In the genomic region with DNA sequence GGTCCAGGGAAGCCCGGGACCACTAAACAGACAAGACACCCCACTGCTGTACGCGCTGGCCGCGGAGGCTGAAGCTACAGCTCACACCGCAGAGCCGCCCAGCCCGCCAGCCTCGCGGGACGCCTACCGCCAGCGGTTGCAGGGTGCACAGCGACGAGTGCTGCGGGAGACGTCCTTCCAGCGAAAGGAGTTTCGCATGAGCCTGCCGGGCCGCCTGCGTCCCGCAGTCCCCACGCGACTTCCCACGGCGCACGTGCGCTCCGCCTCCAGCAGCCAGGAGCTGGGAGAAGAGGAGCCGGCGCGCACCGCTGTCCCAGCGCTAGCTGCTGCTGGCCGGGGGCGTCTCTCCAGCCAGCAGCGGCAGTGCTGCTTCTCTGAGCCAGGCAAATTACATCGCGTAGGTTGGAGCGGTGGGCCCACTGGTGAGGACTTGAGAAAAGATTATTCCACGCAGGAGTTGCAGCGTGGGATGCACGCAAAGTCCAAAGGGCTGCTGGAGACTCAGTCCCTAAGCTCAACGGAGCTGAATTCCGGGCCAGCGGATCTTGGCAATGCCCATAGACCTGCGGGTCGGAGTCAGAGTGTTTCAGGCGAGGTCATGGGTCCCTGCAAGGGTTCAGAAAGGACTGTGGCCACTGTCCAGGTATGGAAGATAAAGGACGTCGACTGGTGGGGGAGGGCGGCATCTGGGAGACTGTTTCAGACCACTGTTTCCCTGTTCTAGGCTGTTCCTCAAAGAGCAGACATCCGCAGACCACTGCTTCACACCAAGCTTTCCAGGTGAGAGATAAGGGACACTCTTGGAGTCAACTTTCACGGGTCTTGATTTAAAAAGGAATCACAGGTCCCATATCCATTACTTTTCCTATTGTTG, we compare ENCODE assay signal across 7 mouse cellular contexts. TPM values are rescaled to one million over a fixed set of nuclear protein-coding genes. Genes with fewer than 3 reads are reported as not detected.
DNase-seq lines count a peak whose midpoint lies in the region; ATAC-seq and TF ChIP-seq lines count a peak whose summit lies in the region.

No protein-coding gene starts in this region.

- H3K4me1 ChIP-seq in lung, embryonic 14.5 days (ENCODE audit: insufficient read depth): peaks cover 4% of the 10 kb centered on the region; the same call in 1 of the 2 replicates
- H3K4me1 ChIP-seq in embryonic facial prominence, embryonic 11.5 days (ENCODE audit: control insufficient read depth, insufficient read depth, low read length): peaks cover 7% of the 10 kb centered on the region; the same call in 1 of the 2 replicates
- peaks cover 20% of the 10 kb centered on the region for H3K4me1 ChIP-seq in hindbrain, embryonic 15.5 days (replicated peaks)
- peaks cover 29% of the 10 kb centered on the region for H3K4me1 ChIP-seq in liver, embryonic 15.5 days (replicated peaks)
- peaks cover 14% of the 10 kb centered on the region for H3K4me1 ChIP-seq in stomach, embryonic 15.5 days

- WGBS in lung, embryonic 14.5 days: 5% methylated on average over 55 of the region's 55 CpGs
- WGBS in embryonic facial prominence, embryonic 11.5 days: 6% methylated on average over 55 of the region's 55 CpGs
- WGBS in hindbrain, embryonic 15.5 days: 7% methylated on average over 55 of the region's 55 CpGs
- WGBS in liver, embryonic 15.5 days (ENCODE audit: insufficient replicate concordance): 7% methylated on average over 55 of the region's 55 CpGs
- 6% methylated on average over 55 of the region's 55 CpGs for WGBS in stomach, embryonic 15.5 days

- peaks cover 62% of the 10 kb centered on the region for H3K27me3 ChIP-seq in lung, embryonic 14.5 days (ENCODE audit: insufficient read depth, low read length)
- H3K27me3 ChIP-seq in embryonic facial prominence, embryonic 11.5 days (ENCODE audit: control insufficient read depth, insufficient read depth, low read length): peaks cover 52% of the 10 kb centered on the region
- H3K27me3 ChIP-seq in hindbrain, embryonic 15.5 days: peaks cover 68% of the 10 kb centered on the region
- peaks cover 80% of the 10 kb centered on the region for H3K27me3 ChIP-seq in liver, embryonic 15.5 days
- peaks cover 56% of the 10 kb centered on the region for H3K27me3 ChIP-seq in stomach, embryonic 15.5 days (replicated peaks)

- H3K9me3 ChIP-seq in lung, embryonic 14.5 days (ENCODE audit: low read depth, low read length): no peaks in the 10 kb centered on the region
- no peaks in the 10 kb centered on the region for H3K9me3 ChIP-seq in embryonic facial prominence, embryonic 11.5 days (replicated peaks; ENCODE audit: control insufficient read depth, low read length)
- no peaks in the 10 kb centered on the region for H3K9me3 ChIP-seq in hindbrain, embryonic 15.5 days
- H3K9me3 ChIP-seq in liver, embryonic 15.5 days (replicated peaks): no peaks in the 10 kb centered on the region
- no peaks in the 10 kb centered on the region for H3K9me3 ChIP-seq in stomach, embryonic 15.5 days

- H3K4me3 ChIP-seq in lung, embryonic 14.5 days (ENCODE audit: low read depth, low read length): peak overlapping the region; percentile 44
- peak overlapping the region; percentile 39 for H3K4me3 ChIP-seq in embryonic facial prominence, embryonic 11.5 days (ENCODE audit: low read depth, low read length)
- H3K4me3 ChIP-seq in hindbrain, embryonic 15.5 days: peak overlapping the region; percentile 42
- peak overlapping the region; percentile 26; the same call in 1 of the 2 replicates for H3K4me3 ChIP-seq in liver, embryonic 15.5 days (replicated peaks)
- H3K4me3 ChIP-seq in stomach, embryonic 15.5 days (replicated peaks): peak overlapping the region; percentile 45

- no peak for TF ChIP-seq CTCF in lung, embryonic 14.5 days (IDR thresholded peaks at IDR 0.05; ENCODE audit: low read depth)

- 0 out of 2 replicates have a peak, but pooled peaks have one; percentile 14 for ATAC-seq in lung, embryonic 14.5 days (ENCODE audit: insufficient read depth)
- no peak for ATAC-seq in embryonic facial prominence, embryonic 11.5 days (replicated peaks; ENCODE audit: insufficient number of reproducible peaks, low FRiP score, low TSS enrichment, low read depth)
- ATAC-seq in hindbrain, embryonic 15.5 days (ENCODE audit: low FRiP score, low read depth): no peak
- no peak for ATAC-seq in liver, embryonic 15.5 days (ENCODE audit: insufficient read depth)
- no peak for ATAC-seq in stomach, embryonic 15.5 days (ENCODE audit: insufficient read depth, low FRiP score, low read depth)

- H3K4me2 ChIP-seq in lung, embryonic 14.5 days: peak overlapping the region; percentile 82
- H3K4me2 ChIP-seq in embryonic facial prominence, embryonic 11.5 days (ENCODE audit: low read depth, low read length): peak overlapping the region; percentile 94
- H3K4me2 ChIP-seq in hindbrain, embryonic 15.5 days: peak overlapping the region; percentile 84
- peak overlapping the region; percentile 57 for H3K4me2 ChIP-seq in liver, embryonic 15.5 days
- H3K4me2 ChIP-seq in stomach, embryonic 15.5 days: peak overlapping the region; percentile 93

- H3K36me3 ChIP-seq in lung, embryonic 14.5 days (ENCODE audit: insufficient read depth): no peaks in the 10 kb centered on the region
- no peaks in the 10 kb centered on the region for H3K36me3 ChIP-seq in embryonic facial prominence, embryonic 11.5 days (replicated peaks; ENCODE audit: control insufficient read depth, insufficient read depth, low read depth, low read length)
- no peaks in the 10 kb centered on the region for H3K36me3 ChIP-seq in hindbrain, embryonic 15.5 days
- no peaks in the 10 kb centered on the region for H3K36me3 ChIP-seq in liver, embryonic 15.5 days (replicated peaks)
- no peaks in the 10 kb centered on the region for H3K36me3 ChIP-seq in stomach, embryonic 15.5 days

- no peak overlapping the region for H3K27ac ChIP-seq in lung, embryonic 14.5 days (ENCODE audit: low read depth)
- H3K27ac ChIP-seq in embryonic facial prominence, embryonic 11.5 days (replicated peaks; ENCODE audit: low read depth, low read length): no peak overlapping the region
- no peak overlapping the region for H3K27ac ChIP-seq in hindbrain, embryonic 15.5 days (replicated peaks)
- no peak overlapping the region for H3K27ac ChIP-seq in liver, embryonic 15.5 days (replicated peaks)
- no peak overlapping the region for H3K27ac ChIP-seq in stomach, embryonic 15.5 days

- peak overlapping the region; percentile 38; the same call in 1 of the 2 replicates for H3K9ac ChIP-seq in lung, embryonic 14.5 days
- H3K9ac ChIP-seq in embryonic facial prominence, embryonic 11.5 days (replicated peaks; ENCODE audit: low read length): peak overlapping the region; percentile 43; the same call in 1 of the 2 replicates
- 0 out of 2 replicates have a peak overlapping the region, but pooled peaks have one; percentile 4 for H3K9ac ChIP-seq in hindbrain, embryonic 15.5 days
- no peak overlapping the region for H3K9ac ChIP-seq in liver, embryonic 15.5 days
- no peak overlapping the region for H3K9ac ChIP-seq in stomach, embryonic 15.5 days

- DNase-seq in lung, embryonic 14.5 days: peak; percentile 56
- no peak for DNase-seq in lung, postnatal 10 days
- peak; percentile 48 for DNase-seq in embryonic facial prominence, embryonic 11.5 days (ENCODE audit: low spot score)
- DNase-seq in spleen, postnatal 4 days (ENCODE audit: low spot score in 2 of 2): no peak

RNA-seq across cellular contexts. Expression of a gene that starts 6.5 kb away (rescaled TPM):
- not detected in 2 replicates for polyA plus RNA-seq in lung, embryonic 14.5 days (2014; fragmentation: Nextera tagmentation; extraction: Ambion mirVana)
- not detected in 2 replicates for polyA plus RNA-seq in embryonic facial prominence, embryonic 11.5 days (2014; fragmentation: Nextera tagmentation; extraction: Ambion mirVana)
- polyA plus RNA-seq in hindbrain, embryonic 15.5 days (2015; fragmentation: Nextera tagmentation; extraction: Ambion mirVana): not detected in 2 replicates
- not detected in 2 replicates for polyA plus RNA-seq in liver, embryonic 15.5 days (2015; fragmentation: Nextera tagmentation; extraction: Ambion mirVana)
- polyA plus RNA-seq in stomach, embryonic 15.5 days (2015; fragmentation: Nextera tagmentation; extraction: Ambion mirVana): not detected in 2 replicates

RNA-seq across cellular contexts. Expression of a gene that starts 6.8 kb away (rescaled TPM):
- polyA plus RNA-seq in lung, embryonic 14.5 days (2014; fragmentation: Nextera tagmentation; extraction: Ambion mirVana): 1.9 and 2.4 TPM in 2 replicates
- polyA plus RNA-seq in embryonic facial prominence, embryonic 11.5 days (2014; fragmentation: Nextera tagmentation; extraction: Ambion mirVana): 2.3 and 3.3 TPM in 2 replicates
- polyA plus RNA-seq in hindbrain, embryonic 15.5 days (2015; fragmentation: Nextera tagmentation; extraction: Ambion mirVana): 3.5 TPM in 2 replicates
- 2.9 and 4.0 TPM in 2 replicates for polyA plus RNA-seq in liver, embryonic 15.5 days (2015; fragmentation: Nextera tagmentation; extraction: Ambion mirVana)
- 1.3 and 1.6 TPM in 2 replicates for polyA plus RNA-seq in stomach, embryonic 15.5 days (2015; fragmentation: Nextera tagmentation; extraction: Ambion mirVana)

RNA-seq across cellular contexts. Expression of a gene that starts 6.9 kb away (rescaled TPM):
- not detected in 2 replicates for polyA plus RNA-seq in lung, embryonic 14.5 days (2014; fragmentation: Nextera tagmentation; extraction: Ambion mirVana)
- polyA plus RNA-seq in embryonic facial prominence, embryonic 11.5 days (2014; fragmentation: Nextera tagmentation; extraction: Ambion mirVana): 0.14 TPM in 1 of 2 replicates, not detected in the other
- polyA plus RNA-seq in hindbrain, embryonic 15.5 days (2015; fragmentation: Nextera tagmentation; extraction: Ambion mirVana): 0.07 TPM in 1 of 2 replicates, not detected in the other
- 0.09 and 0.13 TPM in 2 replicates for polyA plus RNA-seq in liver, embryonic 15.5 days (2015; fragmentation: Nextera tagmentation; extraction: Ambion mirVana)
- polyA plus RNA-seq in stomach, embryonic 15.5 days (2015; fragmentation: Nextera tagmentation; extraction: Ambion mirVana): 0.14 and 0.19 TPM in 2 replicates

RNA-seq across cellular contexts. Expression of a gene that starts 16.2 kb away (rescaled TPM):
- not detected in 2 replicates for polyA plus RNA-seq in lung, embryonic 14.5 days (2014; fragmentation: Nextera tagmentation; extraction: Ambion mirVana)
- not detected in 2 replicates for polyA plus RNA-seq in embryonic facial prominence, embryonic 11.5 days (2014; fragmentation: Nextera tagmentation; extraction: Ambion mirVana)
- polyA plus RNA-seq in hindbrain, embryonic 15.5 days (2015; fragmentation: Nextera tagmentation; extraction: Ambion mirVana): 0.38 TPM in 1 of 2 replicates, not detected in the other
- polyA plus RNA-seq in liver, embryonic 15.5 days (2015; fragmentation: Nextera tagmentation; extraction: Ambion mirVana): 0.62 and 0.99 TPM in 2 replicates
- polyA plus RNA-seq in stomach, embryonic 15.5 days (2015; fragmentation: Nextera tagmentation; extraction: Ambion mirVana): not detected in 2 replicates

RNA-seq across cellular contexts. Expression of a gene that starts 16.3 kb away (rescaled TPM):
- 0.17 and 0.18 TPM in 2 replicates for polyA plus RNA-seq in lung, embryonic 14.5 days (2014; fragmentation: Nextera tagmentation; extraction: Ambion mirVana)
- 1.5 and 2.3 TPM in 2 replicates for polyA plus RNA-seq in embryonic facial prominence, embryonic 11.5 days (2014; fragmentation: Nextera tagmentation; extraction: Ambion mirVana)
- 1.3 and 1.6 TPM in 2 replicates for polyA plus RNA-seq in hindbrain, embryonic 15.5 days (2015; fragmentation: Nextera tagmentation; extraction: Ambion mirVana)
- 18.7 and 23.0 TPM in 2 replicates for polyA plus RNA-seq in liver, embryonic 15.5 days (2015; fragmentation: Nextera tagmentation; extraction: Ambion mirVana)
- 0.85 and 2.0 TPM in 2 replicates for polyA plus RNA-seq in stomach, embryonic 15.5 days (2015; fragmentation: Nextera tagmentation; extraction: Ambion mirVana)

Comparison
In these comparisons a context has a peak if more than half of its experiments do, and no peak if none do; other contexts are left out.
1. DNase-seq: peak in lung, embryonic 14.5 days (single experiment) and embryonic facial prominence, embryonic 11.5 days (single experiment); none in lung, postnatal 10 days (single experiment) and spleen, postnatal 4 days (0 of 2).
2. H3K9ac ChIP-seq: peak in lung, embryonic 14.5 days (single experiment), embryonic facial prominence, embryonic 11.5 days (single experiment) and hindbrain, embryonic 15.5 days (single experiment); none in liver, embryonic 15.5 days (single experiment) and stomach, embryonic 15.5 days (single experiment).
3. Peak in every context shown above with its lines, with median percentiles within 50 percentile points of each other: H3K4me2 ChIP-seq and H3K4me3 ChIP-seq.